9 mouse cellular contexts compared by ENCODE assay signal in genomic region chr11:57531300-57531950, GRCm38 (mm10). TPM values are rescaled to one million over a fixed set of nuclear protein-coding genes. Genes with fewer than 3 reads are reported as not detected.
A peak's percentile ranks its signal among the peaks of the same experiment; 100 is the strongest.
DNase-seq lines count a peak whose midpoint lies in the region; ATAC-seq lines count a peak whose summit lies in the region.
"Had no signal": no experiment of that assay in that cellular context is flagged by ENCODE, and none has a peak within 500 bp of the region (broad histone marks: within the 10 kb centered on the region; RNA-seq: fewer than 3 reads in every experiment).

No protein-coding gene starts in this region.

- H3K27me3 ChIP-seq in heart, embryonic 13.5 days (replicated peaks), result no peaks in the 10 kb centered on the region
- H3K27me3 ChIP-seq in forebrain, embryonic 10.5 days (ENCODE audit: poor library complexity, severe bottlenecking), result no peaks in the 10 kb centered on the region
- H3K27me3 ChIP-seq in kidney, embryonic 16.5 days (ENCODE audit: insufficient read depth, low read length), result no peaks in the 10 kb centered on the region
- H3K27me3 ChIP-seq in midbrain, embryonic 16.5 days (ENCODE audit: control insufficient read depth, insufficient read depth, low read depth, low read length), result no peaks in the 10 kb centered on the region
- H3K27me3 ChIP-seq: CH12.LX had no signal

- 57% methylated on average over 11 of the region's 11 CpGs for WGBS in heart, embryonic 13.5 days
- WGBS in forebrain, embryonic 10.5 days, result 77% methylated on average over 11 of the region's 11 CpGs
- WGBS in kidney, embryonic 16.5 days, result 36% methylated on average over 11 of the region's 11 CpGs
- WGBS in midbrain, embryonic 16.5 days, result 11% methylated on average over 11 of the region's 11 CpGs

- no peak for DNase-seq in heart, adult 9 months (ENCODE audit: low spot score in 2 of 2)
- no peak for DNase-seq in forebrain, embryonic 10.5 days (ENCODE audit: extremely low spot score, low spot score)
- DNase-seq in adrenal gland, adult 8-10 months, result no peak
- DNase-seq in layer of hippocampus, adult 9-10 months (ENCODE audit: low spot score), result no peak
- no peak for DNase-seq in urinary bladder, postnatal 14 days (ENCODE audit: low spot score)

- H3K4me1 ChIP-seq in heart, embryonic 13.5 days, result peaks cover 18% of the 10 kb centered on the region
- H3K4me1 ChIP-seq in forebrain, embryonic 10.5 days, result peaks cover 14% of the 10 kb centered on the region
- H3K4me1 ChIP-seq in kidney, embryonic 16.5 days (ENCODE audit: insufficient read depth, low read length), result no peaks in the 10 kb centered on the region; the same call in 1 of the 2 replicates
- H3K4me1 ChIP-seq in midbrain, embryonic 16.5 days (ENCODE audit: control insufficient read depth, insufficient read depth, low read length), result peaks cover 15% of the 10 kb centered on the region

- no peak overlapping the region for H3K4me3 ChIP-seq in heart, embryonic 13.5 days
- no peak overlapping the region for H3K4me3 ChIP-seq in forebrain, embryonic 10.5 days
- no peak overlapping the region for H3K4me3 ChIP-seq in kidney, embryonic 16.5 days (ENCODE audit: low read length)
- no peak overlapping the region for H3K4me3 ChIP-seq in midbrain, embryonic 16.5 days (ENCODE audit: low read depth, low read length)

- H3K9me3 ChIP-seq in heart, embryonic 13.5 days, result no peaks in the 10 kb centered on the region
- no peaks in the 10 kb centered on the region for H3K9me3 ChIP-seq in forebrain, embryonic 10.5 days
- H3K9me3 ChIP-seq in kidney, embryonic 16.5 days (ENCODE audit: low read length), result no peaks in the 10 kb centered on the region
- H3K9me3 ChIP-seq in midbrain, embryonic 16.5 days (replicated peaks; ENCODE audit: control insufficient read depth, low read length, poor library complexity, severe bottlenecking), result no peaks in the 10 kb centered on the region

- no peak for ATAC-seq in heart, embryonic 13.5 days (ENCODE audit: extremely low read depth, insufficient number of reproducible peaks, low FRiP score, low TSS enrichment)
- ATAC-seq in kidney, embryonic 16.5 days (ENCODE audit: low FRiP score, low TSS enrichment), result peak; percentile 73
- ATAC-seq in midbrain, embryonic 16.5 days, result peak; percentile 82

- peak overlapping the region; percentile 71 for H3K27ac ChIP-seq in heart, embryonic 13.5 days (replicated peaks)
- peak overlapping the region; percentile 62; the same call in 1 of the 2 replicates for H3K27ac ChIP-seq in forebrain, embryonic 10.5 days
- peak overlapping the region; percentile 44 for H3K27ac ChIP-seq in kidney, embryonic 16.5 days (ENCODE audit: low read length)
- peak overlapping the region; percentile 81 for H3K27ac ChIP-seq in midbrain, embryonic 16.5 days (ENCODE audit: low read length)

- H3K4me2 ChIP-seq in heart, embryonic 13.5 days, result no peak overlapping the region
- H3K4me2 ChIP-seq in kidney, embryonic 16.5 days (replicated peaks; ENCODE audit: low read depth, low read length), result no peak overlapping the region
- no peak overlapping the region for H3K4me2 ChIP-seq in midbrain, embryonic 16.5 days (ENCODE audit: low read length)

- peaks cover 62% of the 10 kb centered on the region for H3K36me3 ChIP-seq in heart, embryonic 13.5 days
- H3K36me3 ChIP-seq in forebrain, embryonic 10.5 days (replicated peaks), result peaks cover 73% of the 10 kb centered on the region
- peaks cover 17% of the 10 kb centered on the region for H3K36me3 ChIP-seq in kidney, embryonic 16.5 days (ENCODE audit: insufficient read depth, low read length)
- peaks cover 6% of the 10 kb centered on the region for H3K36me3 ChIP-seq in midbrain, embryonic 16.5 days (ENCODE audit: control insufficient read depth, insufficient read depth, low read length)

- H3K9ac ChIP-seq in heart, embryonic 13.5 days, result no peak overlapping the region
- no peak overlapping the region for H3K9ac ChIP-seq in kidney, embryonic 16.5 days (replicated peaks; ENCODE audit: low read length)
- H3K9ac ChIP-seq in midbrain, embryonic 16.5 days (ENCODE audit: low read depth, low read length), result peak overlapping the region; percentile 36; the same call in 1 of the 2 replicates

RNA-seq across cellular contexts. Expression of gene Mfap3, which starts 13.0 kb away (rescaled TPM):
- 27.2 and 31.3 TPM in 2 replicates for polyA plus RNA-seq in heart, embryonic 13.5 days (2015; fragmentation: Nextera tagmentation; extraction: Ambion mirVana)
- 42.8 and 52.6 TPM in 2 replicates for polyA plus RNA-seq in forebrain, embryonic 10.5 days (2016; fragmentation: Nextera tagmentation; extraction: Ambion mirVana)
- 50.7 and 51.3 TPM in 2 replicates for polyA plus RNA-seq in kidney, embryonic 16.5 days (2015; fragmentation: Nextera tagmentation; extraction: Ambion mirVana)
- polyA plus RNA-seq in midbrain, embryonic 16.5 days (2015; fragmentation: Nextera tagmentation; extraction: Ambion mirVana), result 63.8 and 64.3 TPM in 2 replicates
- 10 to 100 TPM; 20.8 to 33.3 (median 29.6) TPM for total RNA-seq in adrenal gland, adult 8-10 months (2022)

RNA-seq across cellular contexts. Expression of gene Fam114a2, which starts 13.0 kb away (rescaled TPM):
- 63.5 and 64.4 TPM in 2 replicates for polyA plus RNA-seq in heart, embryonic 13.5 days (2015; fragmentation: Nextera tagmentation; extraction: Ambion mirVana)
- 64.5 and 65.6 TPM in 2 replicates for polyA plus RNA-seq in forebrain, embryonic 10.5 days (2016; fragmentation: Nextera tagmentation; extraction: Ambion mirVana)
- 87.2 and 96.8 TPM in 2 replicates for polyA plus RNA-seq in kidney, embryonic 16.5 days (2015; fragmentation: Nextera tagmentation; extraction: Ambion mirVana)
- 77.4 and 88.9 TPM in 2 replicates for polyA plus RNA-seq in midbrain, embryonic 16.5 days (2015; fragmentation: Nextera tagmentation; extraction: Ambion mirVana)
- 10 to 100 TPM; 64.6 to 83.3 (median 76.3) TPM for total RNA-seq in adrenal gland, adult 8-10 months (2022)
